Mouse (Mus musculus) spleen, postnatal 10 days (tissue): Measurements from ENCODE around the gene Cep295nl.

Experiments
- DNase-seq, 2 experiments: peaks; one replicate each; pipeline ENCODE4 v3.0.0; 2021 to 2022; ENCODE audit warnings: low spot score in 2 of 2

Gene Cep295nl

DNA sequence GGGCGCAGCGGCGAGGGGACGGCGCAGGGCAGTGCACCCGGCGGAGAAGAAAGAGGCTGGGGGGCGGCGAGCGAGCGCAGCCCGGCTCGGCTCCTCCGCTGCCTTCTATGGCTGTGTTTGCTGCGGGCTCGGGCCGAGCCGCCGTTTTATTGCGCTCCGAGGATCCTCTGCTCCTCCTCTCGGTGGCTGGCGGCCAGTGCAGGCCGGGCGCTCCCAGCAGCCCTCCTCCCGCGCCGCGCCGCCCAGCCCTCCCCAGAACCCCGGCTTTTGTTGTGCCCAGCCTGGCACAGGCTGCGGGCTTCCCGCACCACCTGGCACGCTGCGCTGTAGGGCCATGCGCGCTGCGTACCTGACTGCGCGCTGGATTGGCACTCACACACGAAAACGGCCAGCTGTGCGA, 12.9 kb upstream of the Cep295nl start:
- peak; percentile 58 to 82 for DNase-seq

DNA sequence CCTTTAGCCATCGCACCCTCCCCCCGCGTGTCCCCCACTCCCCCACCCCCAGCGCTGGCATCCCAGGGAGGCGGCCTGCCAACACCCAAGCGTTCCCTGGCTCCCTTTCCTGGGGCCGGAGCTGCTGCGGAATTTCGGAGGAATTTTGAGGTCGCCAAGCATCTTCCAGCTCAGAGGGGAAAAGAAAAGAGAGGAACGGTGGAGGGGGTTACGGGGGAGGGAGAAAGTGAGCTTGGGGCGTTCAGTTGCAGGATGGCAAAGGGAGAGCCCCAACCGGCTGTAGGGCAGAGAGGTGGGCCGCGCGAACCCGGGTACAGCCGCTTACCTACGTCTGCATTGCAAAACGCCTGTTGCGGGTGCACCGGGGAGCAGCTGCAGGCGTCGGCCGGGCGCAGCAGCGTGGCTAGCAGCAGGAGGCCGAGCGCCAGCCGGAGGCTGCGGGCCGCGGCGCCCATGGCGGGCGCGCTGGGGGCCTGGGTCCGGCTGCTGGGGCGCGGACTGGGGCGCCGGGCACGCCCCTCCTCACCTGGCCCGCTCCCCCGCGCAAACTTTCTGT, 12.4 kb upstream of the Cep295nl start:
- DNase-seq, result peak in 1 of 2 experiments; percentile 41

DNA sequence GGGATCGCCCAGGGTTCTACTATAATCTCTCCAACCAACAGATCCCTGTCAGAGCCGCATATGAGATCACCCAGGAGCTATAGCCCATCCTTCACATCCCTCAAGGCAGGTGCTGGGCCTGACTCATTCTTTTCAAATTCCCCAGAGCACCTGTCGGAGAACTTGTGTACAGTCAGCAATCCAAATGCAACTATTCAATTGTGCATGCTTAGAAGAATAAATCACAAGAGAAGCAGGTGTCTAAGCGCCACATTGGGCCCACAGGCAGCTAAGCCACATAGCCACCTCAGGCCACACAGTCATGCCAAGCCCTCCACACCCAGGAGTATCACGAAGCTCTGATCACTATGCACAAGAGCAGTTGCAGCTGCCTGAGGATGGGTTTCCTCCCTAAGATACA, 7.2 kb upstream of the Cep295nl start:
- no peak for DNase-seq

DNA sequence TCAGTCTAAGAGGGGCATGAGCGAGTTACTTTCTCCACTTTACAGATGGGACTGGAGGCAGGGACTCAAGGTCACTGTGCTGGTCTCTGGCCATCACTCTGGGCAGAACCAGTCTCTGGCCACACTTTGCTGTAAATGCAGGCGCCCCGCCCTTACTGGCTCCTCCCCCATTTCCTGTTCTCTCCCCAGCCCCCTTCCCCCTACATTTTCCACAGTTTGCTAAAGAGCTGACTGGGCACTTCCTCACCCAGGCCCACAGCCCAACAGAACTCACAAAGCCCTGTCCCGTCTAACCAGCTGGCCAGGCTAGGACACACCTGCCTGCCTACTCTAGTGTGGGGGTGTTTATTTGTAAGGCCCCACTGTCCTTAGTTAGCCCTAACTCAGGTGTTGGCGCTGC, 6.6 kb upstream of the Cep295nl start:
- DNase-seq, result peak; percentile 34 to 77

DNA sequence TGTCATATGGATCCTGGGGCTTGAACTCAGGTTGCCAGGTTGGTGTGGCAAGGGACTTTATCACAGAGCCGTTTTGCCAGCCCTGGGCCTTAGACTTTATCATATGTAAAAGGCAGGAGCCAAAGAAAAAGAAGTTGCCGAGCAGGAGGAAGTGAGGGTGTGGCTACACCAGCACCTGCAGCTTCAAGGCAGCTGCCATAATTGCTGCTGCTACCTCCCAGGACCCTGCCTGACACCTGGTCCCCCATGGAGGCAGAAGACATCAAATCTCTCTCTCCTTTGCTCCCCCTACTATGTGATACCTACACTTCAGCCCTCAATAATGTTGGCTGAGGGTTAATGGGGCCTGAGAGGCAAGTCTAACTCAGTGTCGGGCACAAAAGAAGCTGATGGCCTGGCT, 6.1 kb upstream of the Cep295nl start:
- DNase-seq, result peak; percentile 18 to 40

DNA sequence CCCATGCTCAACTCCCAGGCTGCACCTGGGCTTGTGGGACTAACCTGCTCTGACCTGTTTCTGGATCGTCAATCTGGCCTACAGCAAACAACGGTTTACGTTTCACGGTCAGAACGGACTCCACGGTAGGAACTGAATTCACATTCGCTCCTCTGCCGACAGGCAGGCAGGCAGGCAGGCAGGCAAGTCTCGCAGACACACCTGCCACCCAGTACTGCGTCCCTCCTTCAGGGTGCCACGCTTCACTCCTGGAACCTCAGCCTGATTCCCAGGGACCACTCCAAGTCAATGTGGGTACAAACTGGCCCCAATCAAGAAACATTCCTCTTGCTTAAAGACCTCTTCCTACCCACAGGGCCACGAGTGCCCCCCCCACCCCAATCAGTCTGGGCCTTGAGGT, 5.6 kb upstream of the Cep295nl start:
- no peak for DNase-seq

DNA sequence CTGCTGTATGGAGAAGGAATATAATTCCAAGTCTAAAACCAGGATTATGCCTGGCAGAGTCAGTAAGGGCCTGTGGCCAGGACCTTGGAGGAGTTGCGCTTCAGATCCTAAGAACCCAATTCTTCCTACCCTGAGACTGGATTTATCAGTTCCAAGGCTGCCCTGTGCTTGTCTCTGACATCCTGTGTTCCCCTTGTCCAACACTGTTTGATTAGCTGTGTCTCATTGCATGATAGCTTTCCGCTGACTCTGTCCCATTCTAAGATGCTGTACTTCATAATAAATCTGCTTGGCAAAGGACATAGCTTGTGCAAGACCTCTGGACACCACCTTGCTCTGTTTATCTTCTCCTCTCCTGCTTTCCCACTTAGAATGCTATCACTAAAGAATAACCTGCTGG, 5.1 kb upstream of the Cep295nl start:
- no peak for DNase-seq

DNA sequence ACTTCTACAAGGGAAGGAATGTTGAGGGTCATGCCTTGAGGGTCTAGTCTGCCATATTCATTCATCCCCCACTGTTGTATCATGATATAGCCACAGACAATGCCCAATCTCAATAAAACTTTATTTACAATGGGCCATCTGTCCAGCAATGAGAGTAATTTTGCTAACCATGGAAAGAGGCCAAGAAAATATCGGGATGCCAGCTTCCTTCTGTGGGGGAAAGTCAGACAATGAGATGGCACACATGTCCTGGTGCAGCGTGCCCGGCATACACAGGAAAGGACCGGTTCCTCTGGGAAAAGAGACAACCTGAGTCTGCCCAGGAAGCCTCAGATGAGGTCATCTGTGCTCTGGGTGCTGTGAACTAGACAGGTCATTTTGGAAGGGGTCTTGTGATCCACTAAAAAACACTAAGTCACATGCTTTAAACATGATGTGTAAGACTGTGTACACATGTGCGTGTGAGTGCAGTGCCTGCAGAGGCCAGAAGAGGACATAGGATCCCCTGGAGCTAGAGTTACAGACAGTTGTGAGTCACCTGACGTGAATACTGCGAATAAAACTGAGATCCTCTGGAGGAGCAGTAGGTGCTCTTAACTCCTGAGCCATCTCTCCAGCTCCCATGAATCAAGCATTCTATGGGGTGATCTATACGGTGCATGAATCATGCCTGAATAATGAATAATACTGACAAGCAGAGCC, 4.2 kb upstream of the Cep295nl start:
- no peak for DNase-seq

DNA sequence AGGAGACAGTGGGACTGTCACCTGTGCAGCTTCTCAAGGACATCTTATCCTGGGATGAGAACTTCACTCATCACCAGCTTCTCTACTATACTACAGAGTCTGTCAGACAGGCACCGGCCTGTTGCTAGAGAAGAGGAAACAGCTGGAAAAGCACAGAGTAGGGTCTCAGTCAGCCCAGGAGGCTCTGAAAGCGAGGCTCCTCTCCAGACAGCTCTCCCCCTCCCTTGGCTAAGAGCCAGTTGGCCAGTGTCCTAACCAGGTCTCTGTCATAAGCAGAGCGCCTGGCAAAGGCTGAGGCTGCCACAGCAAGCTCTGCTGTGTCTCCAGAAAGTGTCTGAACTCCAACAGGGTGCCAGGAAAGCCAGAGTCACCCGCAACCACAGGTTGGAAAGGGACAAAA, 3.4 kb upstream of the Cep295nl start:
- DNase-seq, result no peak

DNA sequence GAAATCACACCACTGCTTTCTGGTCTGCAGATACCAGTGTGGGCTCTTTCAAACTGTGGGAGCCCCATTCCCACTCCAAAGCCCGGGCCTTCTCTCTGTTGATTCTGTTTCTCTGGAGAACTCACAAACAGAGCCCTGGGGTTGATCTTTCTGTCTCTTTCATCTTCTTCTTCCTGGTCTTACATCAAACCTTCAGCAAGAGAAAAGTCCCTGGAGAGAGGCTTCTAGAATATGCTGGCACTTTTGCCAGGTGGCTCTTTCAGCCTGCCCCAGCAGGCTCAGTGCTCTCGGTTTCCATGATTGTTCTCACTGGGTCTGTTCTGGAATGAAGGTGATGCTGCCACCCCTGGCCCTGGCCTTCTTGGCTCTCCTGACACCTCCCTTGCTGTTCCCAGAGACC, 1.3 kb upstream of the Cep295nl start:
- DNase-seq, result no peak

DNA sequence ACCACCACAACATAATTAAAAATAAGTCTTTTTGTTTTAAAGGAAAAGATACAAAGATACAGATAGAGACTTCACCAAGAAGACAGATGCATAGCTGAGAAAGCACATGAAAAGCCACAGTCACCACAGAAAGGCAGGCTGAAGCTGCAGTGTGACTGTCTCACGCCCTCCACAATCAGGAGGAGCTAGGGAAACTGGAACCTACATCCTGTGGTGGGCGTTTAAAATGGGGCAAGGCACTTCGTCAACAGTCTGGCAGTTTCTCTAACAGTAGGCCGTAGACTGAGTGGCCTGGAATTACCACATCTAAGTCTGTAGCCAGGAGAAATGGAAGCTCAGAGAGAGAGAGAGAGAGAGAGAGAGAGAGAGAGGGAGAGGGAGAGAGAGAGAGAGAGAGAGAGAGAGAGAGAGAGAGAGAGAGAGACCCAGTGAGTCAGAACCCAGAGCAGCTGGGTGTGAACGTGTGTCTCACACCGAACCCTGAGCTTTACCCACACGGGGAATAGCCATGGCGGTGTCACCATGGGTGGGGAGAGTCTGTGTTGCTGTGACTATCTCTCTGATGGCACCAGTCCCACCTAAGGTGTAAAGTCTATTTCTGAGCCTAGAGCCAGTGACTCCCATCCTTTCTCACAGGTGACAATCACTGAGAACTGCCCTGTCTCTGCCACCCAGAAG, 4.7 kb downstream of the Cep295nl start:
- no peak for DNase-seq

DNA sequence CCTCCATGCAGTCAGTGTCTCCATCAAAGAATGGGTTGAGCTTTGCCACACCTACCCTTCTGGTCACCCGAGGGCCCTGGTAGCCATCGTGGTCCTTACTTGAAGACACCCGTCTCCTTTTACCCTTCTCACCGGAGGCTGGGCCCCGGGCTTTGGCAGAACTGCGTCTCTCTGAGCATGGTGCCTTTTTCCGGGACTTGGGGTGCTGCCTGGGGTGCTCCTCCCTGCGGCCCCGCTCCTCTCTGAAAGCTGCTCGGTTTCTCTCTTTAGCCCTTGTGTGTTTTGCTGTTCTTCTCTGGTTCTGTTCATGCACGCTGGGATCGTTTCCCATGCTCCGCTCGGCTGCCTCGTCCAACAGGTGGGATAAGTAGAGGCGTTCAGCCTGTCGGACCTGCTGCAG, 8.9 kb downstream of the Cep295nl start:
- DNase-seq, result no peak

DNA sequence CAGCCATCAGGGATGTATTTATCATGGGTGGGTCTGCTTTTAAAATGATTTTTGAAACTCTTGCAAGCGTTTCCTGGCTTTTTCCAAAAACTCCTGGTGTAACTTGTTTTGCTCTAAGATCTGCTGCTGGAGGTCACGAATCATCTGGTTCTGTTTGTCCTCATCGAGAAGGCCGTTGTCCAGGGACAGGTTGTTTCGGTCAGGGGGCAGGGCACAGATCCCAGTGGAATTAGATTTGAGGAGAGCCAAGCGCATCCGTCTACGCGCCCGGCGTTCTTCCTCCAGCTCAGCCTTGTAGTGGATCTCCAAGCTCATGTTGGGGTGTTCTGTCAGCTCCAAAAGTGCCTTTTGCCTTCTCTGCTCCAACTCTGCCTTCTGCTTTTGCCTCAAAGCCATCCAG, 9.9 kb downstream of the Cep295nl start:
- no peak for DNase-seq

DNA sequence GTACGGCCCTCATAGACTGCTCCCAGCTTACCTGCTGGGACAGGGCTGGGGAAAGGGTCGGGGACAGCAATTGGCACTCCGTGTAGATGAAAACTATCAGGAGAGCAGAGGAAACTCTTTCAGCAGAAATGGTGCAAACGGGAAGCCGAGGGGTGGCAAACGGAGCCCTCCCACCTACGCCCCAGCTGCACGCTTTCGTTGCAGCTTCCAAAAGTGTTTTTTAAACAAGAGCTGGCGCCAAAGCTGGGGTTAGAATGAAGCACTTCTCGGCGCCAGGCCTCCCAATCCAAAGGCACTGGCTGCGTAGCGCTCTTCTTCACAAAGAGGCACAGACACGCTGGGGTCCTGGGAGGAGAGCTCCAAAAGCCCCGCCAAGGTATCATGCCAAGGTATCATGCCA, 11.5 kb downstream of the Cep295nl start:
- DNase-seq, result no peak

DNA sequence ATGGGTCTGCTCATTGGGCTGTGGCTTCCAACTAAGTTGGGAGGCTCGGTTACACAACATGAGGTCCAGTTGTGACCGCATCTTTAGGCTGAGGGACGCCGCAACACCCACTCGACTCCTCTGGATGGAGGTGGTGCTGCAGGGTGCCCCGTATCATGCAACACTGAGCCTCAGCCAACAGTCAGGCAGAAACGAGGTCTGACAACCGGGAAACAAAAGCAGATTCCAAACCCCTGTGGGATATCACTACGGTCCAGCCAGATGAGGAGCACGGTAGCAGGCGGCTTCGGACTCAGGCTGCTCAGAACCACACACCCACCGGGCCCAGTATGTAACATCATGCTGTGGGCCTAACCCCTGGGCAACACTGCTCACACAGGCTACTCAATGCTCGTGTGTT, 11.9 kb downstream of the Cep295nl start:
- no peak for DNase-seq

DNA sequence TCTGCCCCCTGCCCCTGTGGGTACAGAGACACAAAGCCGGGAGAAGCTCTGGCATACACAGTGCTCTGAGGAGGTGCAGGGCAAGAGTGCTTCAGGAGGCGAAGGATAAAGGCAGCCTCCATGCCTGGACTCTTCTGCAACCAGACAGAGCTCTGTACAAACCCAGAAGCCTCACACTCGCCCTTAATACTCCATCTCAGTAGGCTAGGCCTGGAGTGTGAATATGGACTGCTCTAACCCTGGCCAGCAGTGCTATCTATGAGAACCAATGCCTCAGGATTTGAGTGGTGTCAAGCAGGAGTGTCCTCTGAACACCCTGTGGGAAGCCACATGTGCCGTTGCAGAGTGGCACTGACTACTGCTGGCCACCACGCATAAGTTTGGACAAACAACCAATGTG, 13.4 kb downstream of the Cep295nl start:
- no peak for DNase-seq

DNA sequence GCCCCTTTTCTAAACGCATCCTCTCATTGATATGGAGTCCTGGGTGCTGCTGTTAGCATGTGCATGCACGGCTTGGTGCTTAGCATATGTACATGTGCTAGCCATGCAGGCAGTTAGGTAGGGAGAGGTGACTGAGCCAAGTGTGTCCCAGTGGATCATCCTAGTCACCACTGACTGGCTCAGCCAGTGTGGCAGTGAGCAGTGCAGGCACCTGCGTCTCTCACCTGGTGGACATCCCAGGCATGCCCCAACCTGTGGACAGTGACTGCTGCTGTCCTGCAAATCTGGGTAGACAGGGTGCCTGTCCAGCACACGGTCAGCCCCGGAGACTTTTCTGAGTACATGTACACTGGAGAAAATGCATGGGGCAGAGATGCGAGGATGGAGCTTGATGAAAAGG, 13.8 kb downstream of the Cep295nl start:
- no peak for DNase-seq

DNA sequence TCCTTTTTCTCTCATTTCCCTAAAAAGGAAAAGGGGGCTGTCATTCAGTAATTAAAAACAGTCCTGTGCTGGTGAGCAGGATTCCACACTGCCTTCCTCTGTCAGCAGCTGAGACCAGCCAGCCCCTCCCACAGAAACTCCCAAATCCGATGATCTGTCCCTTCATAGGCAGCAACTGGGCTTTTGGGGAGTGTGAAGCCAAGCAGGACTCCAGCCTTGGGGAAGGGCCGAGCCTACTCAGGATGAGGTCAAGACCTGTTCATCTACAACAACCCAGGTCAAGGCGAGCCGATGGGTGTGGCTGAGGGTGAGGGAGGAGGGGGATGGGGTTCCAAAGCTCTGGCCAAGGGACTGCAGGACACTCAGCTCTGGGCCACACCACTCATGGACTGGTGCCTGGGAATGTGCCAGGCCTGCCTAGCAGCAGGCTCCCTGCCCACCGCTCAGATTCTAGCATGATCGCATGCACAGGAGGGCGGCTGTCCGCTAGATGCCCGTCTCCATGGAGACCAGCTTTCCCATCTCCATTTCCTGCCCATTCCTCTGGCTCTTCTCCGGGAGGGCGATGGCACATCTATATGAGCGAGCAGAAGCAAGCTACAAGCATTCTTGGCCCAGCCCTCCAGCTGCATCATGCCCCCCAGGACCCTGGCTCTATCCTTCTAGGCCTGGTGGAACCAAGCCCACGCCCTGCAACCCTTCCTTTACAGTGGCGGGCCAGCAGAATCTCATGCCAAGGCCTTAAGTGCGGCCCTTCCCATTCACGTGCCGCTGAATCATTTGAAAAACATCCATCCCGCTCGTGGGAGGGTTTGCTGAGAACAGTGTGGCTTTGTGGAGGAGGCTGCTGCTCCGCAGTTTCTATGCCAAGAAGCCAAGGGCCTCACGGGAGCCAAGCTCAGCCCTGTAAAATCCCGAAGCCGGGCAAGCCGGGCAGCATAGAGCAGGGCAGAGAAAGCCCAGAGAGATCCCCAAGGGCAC, 15.0 kb downstream of the Cep295nl start:
- no peak for DNase-seq

DNA sequence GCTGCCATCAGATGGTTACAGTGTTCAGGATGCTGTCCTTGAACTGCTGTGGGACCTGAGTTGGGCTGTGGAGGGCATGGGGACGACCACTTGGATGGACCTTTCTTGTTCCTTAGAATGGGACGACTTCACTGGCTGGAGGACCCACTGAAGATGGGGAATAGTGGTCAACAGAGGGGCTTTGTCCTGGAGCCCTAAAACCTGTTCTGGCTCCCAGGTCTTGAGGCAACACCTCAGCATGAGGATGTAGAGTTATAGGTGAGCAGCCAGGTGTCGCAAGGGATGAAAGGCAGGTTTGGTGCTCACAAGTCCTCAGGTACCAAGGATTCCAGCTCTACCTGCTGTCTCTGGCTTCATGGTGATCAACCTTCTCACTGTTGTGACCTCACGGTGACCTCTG, 15.8 kb downstream of the Cep295nl start:
- no peak for DNase-seq

DNA sequence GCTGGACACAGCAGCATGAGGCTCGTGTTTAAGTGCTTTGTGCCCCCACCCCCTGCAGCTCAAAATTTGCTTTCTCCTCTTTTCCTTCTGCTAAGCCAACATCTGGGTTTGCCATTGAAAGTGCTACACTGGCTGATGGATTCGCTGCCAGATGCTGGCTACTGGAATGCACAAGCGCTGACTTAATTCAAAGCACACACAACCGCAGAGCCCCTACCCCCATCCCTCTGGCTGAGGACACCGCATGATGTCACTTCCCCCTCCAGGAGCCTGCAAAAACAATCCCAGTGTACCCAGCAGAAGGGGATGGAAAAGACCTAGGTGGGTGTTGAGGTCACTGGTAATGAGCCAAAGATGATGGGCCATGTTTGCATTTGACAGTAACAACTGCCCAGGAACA, 17.8 kb downstream of the Cep295nl start:
- DNase-seq, result no peak

DNA sequence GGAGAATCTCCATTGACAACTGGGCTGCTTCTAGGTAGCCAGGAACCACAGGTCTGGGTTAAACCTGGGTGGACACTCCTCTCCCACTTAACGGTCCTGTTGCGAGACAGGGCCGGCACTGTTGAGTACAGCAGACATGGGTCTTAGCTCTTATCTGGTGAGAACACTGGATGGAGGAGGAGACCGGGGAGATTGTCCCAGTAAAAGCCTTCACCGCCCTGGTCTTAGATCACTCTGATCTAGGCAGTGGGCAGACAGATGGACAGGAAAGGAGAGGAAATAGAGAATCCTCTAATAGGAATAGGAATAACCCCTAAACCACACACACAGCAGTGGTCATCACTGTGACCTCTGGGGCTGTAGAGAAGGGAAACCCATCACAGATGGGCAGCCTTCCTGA, 18.3 kb downstream of the Cep295nl start:
- DNase-seq, result no peak

DNA sequence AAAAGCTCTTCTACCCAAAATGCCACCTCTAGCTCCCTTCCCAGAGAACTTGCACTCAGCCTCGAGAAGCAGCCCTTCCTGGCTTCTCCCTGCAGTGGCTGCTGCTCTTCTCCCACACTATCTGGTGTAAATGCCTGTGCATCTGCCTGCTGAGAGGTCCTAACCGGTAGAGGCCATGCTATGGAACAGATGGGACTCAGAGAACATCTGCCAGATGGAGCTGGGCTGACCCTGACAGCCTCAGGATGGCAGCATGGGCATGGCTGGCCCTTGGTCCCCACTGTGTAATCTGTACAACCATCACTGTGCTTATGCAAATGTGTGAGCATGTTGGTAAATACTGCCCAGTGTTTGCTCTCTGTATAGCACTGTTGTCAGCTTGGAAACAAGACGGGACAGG, 19.7 kb downstream of the Cep295nl start:
- DNase-seq, result no peak
